Mouse (Mus musculus) heart, postnatal 0 days (tissue): Measurements from ENCODE around the gene Naglu. TPM values are rescaled to one million over a fixed set of nuclear protein-coding genes. Genes with fewer than 3 reads are reported as not detected.

Experiments
- ATAC-seq: fragments of 200-750 bp; cut with Nextera tagmentation; 2 replicates; pipeline ENCODE4 v1.8.0; 2017; ENCODE audit warnings: low read depth, moderate number of reproducible peaks, moderate library complexity; ENCODE audit not compliant: insufficient read depth
- DNase-seq: peaks from one replicate; pipeline ENCODE4 v3.0.0-alpha.2; 2016; ENCODE audit warnings: low spot score
- H3K27ac ChIP-seq: fragments of 300-500 bp; sonication (generic); 2 replicates; pipeline ENCODE4 v1.5.1; 2014; ENCODE audit warnings: low read depth, mild to moderate bottlenecking
- H3K27me3 ChIP-seq: fragments of 300-500 bp; sonication (generic); 2 replicates; pipeline ENCODE4 v1.6.1; 2014; ENCODE audit warnings: low read length, mixed read lengths; ENCODE audit not compliant: control insufficient read depth, insufficient read depth
- H3K36me3 ChIP-seq: fragments of 300-500 bp; sonication (generic); replicated peaks from 2 replicates; pipeline ENCODE4 v1.6.1; 2014; ENCODE audit warnings: low read length, mixed read lengths; ENCODE audit not compliant: control insufficient read depth, insufficient read depth
- H3K4me1 ChIP-seq: fragments of 300-500 bp; sonication (generic); 2 replicates; pipeline ENCODE4 v1.6.1; 2014; ENCODE audit warnings: antibody characterized with exemption; ENCODE audit not compliant: control insufficient read depth, insufficient read depth
- H3K4me2 ChIP-seq: fragments of 300-500 bp; sonication (generic); 2 replicates; pipeline ENCODE4 v1.6.1; 2014; ENCODE audit warnings: low read depth, mild to moderate bottlenecking, low read length, moderate library complexity
- H3K4me3 ChIP-seq: fragments of 300-500 bp; sonication (generic); 2 replicates; pipeline ENCODE4 v1.5.1; 2014; ENCODE audit warnings: low read depth, low read length
- H3K9ac ChIP-seq: fragments of 300-500 bp; sonication (generic); replicated peaks from 2 replicates; pipeline ENCODE4 v1.6.1; 2014; ENCODE audit warnings: low read depth, low read length, mixed read lengths
- H3K9me3 ChIP-seq: fragments of 300-500 bp; sonication (generic); replicated peaks from 2 replicates; pipeline ENCODE4 v1.6.1; 2016; ENCODE audit warnings: low read length; ENCODE audit not compliant: control insufficient read depth
- CTCF ChIP-seq: IDR thresholded peaks from 2 replicates; pipeline ENCODE4 v1.5.1; 2016; ENCODE audit warnings: antibody characterized with exemption, control low read depth, low read depth
- EP300 ChIP-seq: IDR thresholded peaks from 2 replicates; pipeline ENCODE4 v1.6.1; 2016; ENCODE audit warnings: antibody characterized with exemption, low read depth
- WGBS: fragments of 180-500 bp; shearing (Covaris S2); extraction: QIAGEN DNeasy Blood & Tissue Kit; methylation state at CpG from one replicate; pipeline ENCODE4 v1.1.7; 2014; 5-methylcytosine and 5-hydroxymethylcytosine counted together
- polyA plus RNA-seq: library from polyadenylated mRNA; unstranded; fragments of >200 nt; fragmentation: Nextera tagmentation; extraction: Ambion mirVana; gene quantifications from 2 replicates; pipeline ENCODE4 v1.2.1, GENCODE M21; 2015
- total RNA-seq: library from RNA; depleted of rRNA; stranded (reverse); fragments of >200 nt; gene quantifications from 2 replicates; pipeline ENCODE4 v1.2.3, GENCODE M21; 2014; ENCODE audit warnings: low replicate concordance

Naglu gene
- total and polyA plus RNA-seq, 2 experiments from 2014 or later = 10.3 to 15.8 TPM

DNA sequence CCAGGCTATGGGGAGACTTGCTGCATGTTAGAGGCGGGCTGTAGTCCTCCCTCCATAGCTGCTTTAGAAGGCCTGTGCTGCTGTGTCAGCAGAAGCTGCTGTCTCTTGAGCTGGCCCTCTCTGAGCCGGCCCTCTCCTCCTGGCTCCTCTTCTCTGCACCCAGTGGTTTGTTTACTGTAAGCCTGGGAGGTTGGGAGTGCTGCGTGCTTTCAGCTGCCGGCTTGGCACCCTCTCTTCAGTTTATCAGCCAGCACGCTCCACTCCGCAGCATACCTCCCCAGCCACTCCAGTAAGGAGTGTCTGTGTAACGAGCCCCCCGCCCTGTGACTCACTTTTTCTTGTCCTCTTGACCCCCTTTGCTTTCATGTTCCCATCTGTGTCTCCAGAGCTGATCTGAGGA, 12.9 kb upstream of the Naglu start:
- Histone ChIP-seq H3K36me3 (peaks cover 25% of the 10 kb centered on the region; the same call in 1 of the 2 replicates), H3K4me1 (peaks cover 52% of the 10 kb centered on the region), H3K4me2 (no peak overlapping the region), H3K27ac (peak overlapping the region; percentile 83), H3K27me3 (no peaks in the 10 kb centered on the region), H3K9ac (no peak overlapping the region), H3K4me3 (no peak overlapping the region), H3K9me3 (no peaks in the 10 kb centered on the region)
- WGBS = 19% methylated on average over 8 of the region's 8 CpGs
- DNase-seq (peak; percentile 88), ATAC-seq (peak; percentile 56)
- no peak for TF ChIP-seq EP300
- no peak for TF ChIP-seq CTCF

DNA sequence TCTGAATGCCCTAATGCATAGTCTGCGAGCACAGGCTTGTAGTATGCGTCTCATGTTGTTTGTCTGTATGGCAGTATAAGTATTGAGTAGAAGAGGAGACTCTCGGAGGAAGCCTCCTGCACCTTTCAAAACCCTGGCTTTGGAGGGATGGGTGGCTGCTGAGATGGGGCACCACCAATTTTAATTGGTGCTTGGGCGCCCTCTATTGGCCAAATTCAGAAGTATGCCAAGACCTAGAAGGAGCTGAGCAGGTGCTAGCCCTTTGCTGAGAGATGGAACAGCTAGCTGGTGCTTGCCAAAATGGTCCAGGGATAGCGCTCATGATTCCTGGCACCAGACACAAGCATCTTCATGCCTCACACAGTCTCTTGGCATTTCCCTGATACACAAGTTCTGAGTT, 12.0 kb upstream of the Naglu start:
- Histone ChIP-seq H3K4me3 (no peak overlapping the region), H3K4me1 (peaks cover 62% of the 10 kb centered on the region), H3K27ac (peak overlapping the region; percentile 93), H3K9ac (no peak overlapping the region), H3K27me3 (no peaks in the 10 kb centered on the region), H3K9me3 (no peaks in the 10 kb centered on the region), H3K36me3 (peaks cover 25% of the 10 kb centered on the region; the same call in 1 of the 2 replicates), H3K4me2 (no peak overlapping the region)
- ATAC-seq = 0 out of 2 replicates have a peak, but pooled peaks have one; percentile 12
- TF ChIP-seq CTCF = peak; percentile 78
- TF ChIP-seq EP300 = no peak
- WGBS = 23% methylated on average over 5 of the region's 5 CpGs
- DNase-seq = peak; percentile 76

DNA sequence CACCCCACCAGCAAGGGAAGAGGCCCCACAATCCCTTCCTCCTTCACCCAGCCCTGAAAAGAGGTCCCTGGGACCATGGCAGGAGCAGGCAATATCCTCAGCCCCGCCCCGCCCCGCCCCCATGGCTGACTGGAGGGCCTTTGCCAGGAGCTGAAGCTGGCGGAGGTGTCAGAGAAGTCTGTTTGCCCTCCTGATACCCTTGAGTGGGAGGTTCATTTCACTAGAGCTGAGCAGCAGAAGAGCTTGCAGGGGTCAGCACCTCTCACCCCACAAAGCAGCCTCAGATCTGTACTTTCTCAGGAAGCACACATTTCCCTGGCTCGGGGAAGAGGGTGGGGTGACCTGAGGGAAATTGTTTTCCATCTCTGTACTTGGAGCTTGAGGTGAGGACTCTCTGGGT, 11.1 kb upstream of the Naglu start:
- Histone ChIP-seq H3K4me3 (no peak overlapping the region), H3K36me3 (peaks cover 24% of the 10 kb centered on the region; the same call in 1 of the 2 replicates), H3K9ac (no peak overlapping the region), H3K4me1 (peaks cover 70% of the 10 kb centered on the region), H3K9me3 (no peaks in the 10 kb centered on the region), H3K27ac (peak overlapping the region; percentile 93), H3K4me2 (no peak overlapping the region), H3K27me3 (no peaks in the 10 kb centered on the region)
- TF ChIP-seq EP300 = peak; percentile 80
- no peak for TF ChIP-seq CTCF
- peak; percentile 29 for ATAC-seq
- WGBS = 25% methylated on average over 3 of the region's 5 CpGs
- peak; percentile 81 for DNase-seq

DNA sequence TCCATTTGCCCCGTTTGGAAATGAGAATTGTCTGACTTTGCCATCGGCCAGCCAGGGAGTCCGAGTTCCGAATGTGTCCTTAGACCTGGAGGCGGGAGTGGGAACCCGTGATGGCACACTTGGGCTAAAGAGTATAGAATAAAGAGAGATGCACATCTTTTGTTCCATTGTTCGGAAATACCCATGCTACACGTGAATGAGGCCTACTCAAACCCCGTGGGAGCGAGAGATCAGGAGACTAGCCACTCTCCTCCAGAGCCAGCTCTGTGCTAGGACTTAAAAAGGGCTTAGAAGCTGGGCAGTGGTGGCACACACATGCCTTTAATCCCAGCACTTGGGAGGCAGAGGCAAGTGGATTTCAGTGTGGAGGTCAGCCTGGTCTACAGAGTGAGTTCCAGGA, 10.3 kb upstream of the Naglu start:
- Histone ChIP-seq H3K4me3 (no peak overlapping the region), H3K27me3 (no peaks in the 10 kb centered on the region), H3K4me2 (no peak overlapping the region), H3K36me3 (peaks cover 19% of the 10 kb centered on the region; the same call in 1 of the 2 replicates), H3K9ac (no peak overlapping the region), H3K9me3 (no peaks in the 10 kb centered on the region), H3K4me1 (peaks cover 72% of the 10 kb centered on the region), H3K27ac (peak overlapping the region; percentile 93)
- DNase-seq (no peak), ATAC-seq (no peak)
- TF ChIP-seq CTCF = no peak
- TF ChIP-seq EP300 = no peak
- 73% methylated on average over 10 of the region's 10 CpGs for WGBS

DNA sequence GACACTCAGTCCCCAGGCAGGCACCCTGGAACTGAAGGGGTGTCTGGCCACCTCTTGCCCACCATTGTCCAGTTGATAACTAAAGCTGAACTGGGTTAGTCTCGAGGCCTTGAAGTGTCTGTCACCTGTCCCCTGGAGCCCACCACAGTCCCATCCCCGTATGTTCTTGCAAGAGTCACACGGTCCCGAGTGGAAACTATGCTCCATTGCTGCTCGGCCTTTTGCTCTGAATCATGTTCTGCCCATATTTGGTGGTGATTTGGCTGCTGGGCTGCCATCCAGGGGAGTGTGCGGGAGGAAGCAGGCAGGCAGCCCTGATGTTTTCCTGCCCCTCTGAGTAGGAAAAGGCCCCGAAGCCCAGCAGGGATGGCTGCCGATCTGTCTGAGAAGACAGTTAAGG, 9.7 kb upstream of the Naglu start:
- 4% methylated on average over 8 of the region's 8 CpGs for WGBS
- Histone ChIP-seq H3K4me3 (no peak overlapping the region), H3K4me2 (no peak overlapping the region), H3K27me3 (no peaks in the 10 kb centered on the region), H3K27ac (peak overlapping the region; percentile 93), H3K4me1 (peaks cover 79% of the 10 kb centered on the region), H3K9me3 (no peaks in the 10 kb centered on the region), H3K9ac (peak overlapping the region; percentile 24; the same call in 1 of the 2 replicates), H3K36me3 (peaks cover 14% of the 10 kb centered on the region; the same call in 1 of the 2 replicates)
- DNase-seq = peak; percentile 87
- TF ChIP-seq EP300 (0 out of 2 replicates have a peak, but pooled peaks have one; percentile 63), CTCF (0 out of 2 replicates have a peak, but pooled peaks have one; percentile 3)
- ATAC-seq = peak; percentile 21

DNA sequence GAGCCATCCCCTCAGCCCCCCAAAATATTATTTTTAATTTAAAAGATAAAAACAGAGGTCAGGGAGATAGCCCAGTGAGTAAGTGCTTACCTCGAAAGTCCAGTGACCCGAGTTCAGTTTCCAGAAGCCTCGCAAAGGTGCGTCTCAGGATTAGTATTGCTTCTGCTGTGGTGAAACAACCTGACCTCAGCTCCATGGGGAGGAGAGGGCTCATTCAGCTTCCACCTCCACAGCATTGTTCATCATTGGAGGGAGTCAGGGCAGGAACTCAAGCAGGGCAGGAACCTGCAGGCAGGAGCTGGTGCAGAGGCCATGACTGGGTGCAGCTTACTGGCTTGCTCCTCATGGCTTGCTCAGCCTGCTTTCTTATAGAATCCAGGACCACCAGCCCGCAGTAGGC, 8.8 kb upstream of the Naglu start:
- Histone ChIP-seq H3K4me1 (peaks cover 79% of the 10 kb centered on the region), H3K27me3 (no peaks in the 10 kb centered on the region), H3K4me3 (no peak overlapping the region), H3K36me3 (peaks cover 6% of the 10 kb centered on the region; the same call in 1 of the 2 replicates), H3K27ac (peak overlapping the region; percentile 93), H3K9me3 (no peaks in the 10 kb centered on the region), H3K9ac (no peak overlapping the region; the same call in 1 of the 2 replicates), H3K4me2 (no peak overlapping the region)
- ATAC-seq = no peak
- TF ChIP-seq EP300 = no peak
- no peak for TF ChIP-seq CTCF
- no peak for DNase-seq
- WGBS = 79% methylated on average over 5 of the region's 5 CpGs
